Mouse (Mus musculus) bone marrow macrophage, adult 2 months (primary cell): ENCODE data around the gene Agap1. TPM values are rescaled to one million over a fixed set of nuclear protein-coding genes. Genes with fewer than 3 reads are reported as not detected.

Experiments used
- H3K27ac ChIP-seq: 2 replicates; pipeline ENCODE4 v1.5.1; 2012; ENCODE audit warnings: low read depth, low read length; ENCODE audit not compliant: insufficient read depth
- H3K4me1 ChIP-seq: 2 replicates; pipeline ENCODE4 v1.6.1; 2012; ENCODE audit warnings: low read length; ENCODE audit not compliant: control insufficient read depth, insufficient read depth
- H3K4me3 ChIP-seq: 2 replicates; pipeline ENCODE4 v1.5.1; 2012; ENCODE audit warnings: mild to moderate bottlenecking, low read length, moderate library complexity; ENCODE audit not compliant: insufficient read depth
- CTCF ChIP-seq: IDR thresholded peaks from 2 replicates; pipeline ENCODE4 v1.5.1; 2012; ENCODE audit warnings: low read depth, mild to moderate bottlenecking, low read length, moderate library complexity
- POLR2A ChIP-seq: IDR thresholded peaks from 2 replicates; pipeline ENCODE4 v1.6.1; 2012; ENCODE audit warnings: mild to moderate bottlenecking, low read depth, low read length, borderline replicate concordance
- polyA plus RNA-seq: library from polyadenylated mRNA; stranded (reverse); fragments of >200 nt; gene quantifications from 2 replicates; pipeline ENCODE4 v1.2.4, GENCODE M21; 2012; ENCODE audit not compliant: missing spikeins, insufficient read depth, insufficient read length

The Agap1 gene
- polyA plus RNA-seq, 1 experiment, result 14.8 TPM

- H3K4me3 ChIP-seq, result no peak overlapping the region
- TF ChIP-seq POLR2A, result no peak
- no peak for TF ChIP-seq CTCF
- no peak overlapping the region for H3K27ac ChIP-seq
- H3K4me1 ChIP-seq, result peaks cover 6% of the 10 kb centered on the region; the same call in 1 of the 2 replicates
Observed at GRCm38 (mm10) chr1:89456456-89456855, 1.9 kb downstream of the Agap1 start.

- Histone ChIP-seq H3K4me3 (no peak overlapping the region), H3K4me1 (peaks cover 6% of the 10 kb centered on the region; the same call in 1 of the 2 replicates), H3K27ac (no peak overlapping the region)
- TF ChIP-seq CTCF, result no peak
- TF ChIP-seq POLR2A, result no peak
Observed at GRCm38 (mm10) chr1:89457126-89458031, 2.8 kb downstream of the Agap1 start.

- Histone ChIP-seq H3K4me3 (no peak overlapping the region), H3K4me1 (peaks cover under 1% of the 10 kb centered on the region; the same call in 1 of the 2 replicates), H3K27ac (no peak overlapping the region)
- TF ChIP-seq POLR2A (no peak), CTCF (no peak)
Observed at GRCm38 (mm10) chr1:89461881-89462280, 7.3 kb downstream of the Agap1 start.

GRCm38 (mm10) chr1:89463138-89463537, 8.5 kb downstream of the Agap1 start:
- H3K4me1 ChIP-seq, result no peaks in the 10 kb centered on the region
- no peak overlapping the region for H3K27ac ChIP-seq
- no peak for TF ChIP-seq POLR2A
- TF ChIP-seq CTCF, result no peak
- no peak overlapping the region for H3K4me3 ChIP-seq

- H3K27ac ChIP-seq, result no peak overlapping the region
- no peaks in the 10 kb centered on the region for H3K4me1 ChIP-seq
- H3K4me3 ChIP-seq, result no peak overlapping the region
- TF ChIP-seq CTCF (no peak), POLR2A (no peak)
Observed at GRCm38 (mm10) chr1:89465417-89466002, 10.9 kb downstream of the Agap1 start.

GRCm38 (mm10) chr1:89467321-89468069, 12.9 kb downstream of the Agap1 start:
- Histone ChIP-seq H3K4me1 (no peaks in the 10 kb centered on the region), H3K27ac (no peak overlapping the region), H3K4me3 (no peak overlapping the region)
- no peak for TF ChIP-seq CTCF

- H3K4me3 ChIP-seq, result no peak overlapping the region
- H3K27ac ChIP-seq, result no peak overlapping the region
- no peaks in the 10 kb centered on the region for H3K4me1 ChIP-seq
- TF ChIP-seq CTCF (no peak), POLR2A (no peak)
Observed at GRCm38 (mm10) chr1:89468141-89468540, 13.5 kb downstream of the Agap1 start.

- no peak overlapping the region for H3K4me3 ChIP-seq
- no peak for TF ChIP-seq CTCF
- no peak for TF ChIP-seq POLR2A
Observed at GRCm38 (mm10) chr1:89471430-89471829, 16.8 kb downstream of the Agap1 start.

GRCm38 (mm10) chr1:89471891-89472290, 17.3 kb downstream of the Agap1 start:
- Histone ChIP-seq H3K4me3 (no peak overlapping the region), H3K27ac (no peak overlapping the region), H3K4me1 (no peaks in the 10 kb centered on the region)
- TF ChIP-seq POLR2A (no peak), CTCF (no peak)

More at GRCm38 (mm10) chr1:89471430-89471829, 16.8 kb downstream of the Agap1 start:
- H3K27ac ChIP-seq, result no peak overlapping the region
- H3K4me1 ChIP-seq, result no peaks in the 10 kb centered on the region
